Mouse (Mus musculus) forebrain, embryonic 13.5 days (tissue): ENCODE measurements around the gene Slc25a41. TPM values are rescaled to one million over a fixed set of nuclear protein-coding genes. Genes with fewer than 3 reads are reported as not detected.
A peak's percentile ranks its signal among the peaks of the same experiment; 100 is the strongest.

Experiments
- ATAC-seq: fragments of 200-750 bp; cut with Nextera tagmentation; 2 replicates; pipeline ENCODE4 v1.8.0; 2017
- H3K27ac ChIP-seq: fragments of 300-500 bp; sonication (generic); 2 replicates; pipeline ENCODE4 v1.5.1; 2015; ENCODE audit warnings: inconsistent platforms, mild to moderate bottlenecking, moderate library complexity
- H3K27me3 ChIP-seq: fragments of 300-500 bp; sonication (generic); 2 replicates; pipeline ENCODE4 v1.6.1; 2015; ENCODE audit warnings: mild to moderate bottlenecking, inconsistent platforms
- H3K36me3 ChIP-seq: fragments of 300-500 bp; sonication (generic); 2 replicates; pipeline ENCODE4 v1.6.1; 2015; ENCODE audit warnings: mild to moderate bottlenecking, inconsistent platforms; ENCODE audit not compliant: poor library complexity, severe bottlenecking
- H3K4me1 ChIP-seq: fragments of 300-500 bp; sonication (generic); 2 replicates; pipeline ENCODE4 v1.6.1; 2015; ENCODE audit warnings: inconsistent platforms
- H3K4me2 ChIP-seq: fragments of 300-500 bp; sonication (generic); 2 replicates; pipeline ENCODE4 v1.6.1; 2015; ENCODE audit warnings: inconsistent platforms, mild to moderate bottlenecking, moderate library complexity
- H3K4me3 ChIP-seq: fragments of 300-500 bp; sonication (generic); 2 replicates; pipeline ENCODE4 v1.5.1; 2015; ENCODE audit warnings: mild to moderate bottlenecking, inconsistent platforms
- H3K9ac ChIP-seq: fragments of 300-500 bp; sonication (generic); 2 replicates; pipeline ENCODE4 v1.6.1; 2015; ENCODE audit warnings: mild to moderate bottlenecking, inconsistent platforms
- H3K9me3 ChIP-seq: fragments of 300-500 bp; sonication (generic); replicated peaks from 2 replicates; pipeline ENCODE4 v1.6.1; 2016; ENCODE audit warnings: inconsistent platforms
- WGBS: fragments of 180-500 bp; shearing (Covaris S2); methylation state at CpG from one replicate; pipeline ENCODE4 v1.1.7; 2015; 5-methylcytosine and 5-hydroxymethylcytosine counted together
- polyA plus RNA-seq: library from polyadenylated mRNA; unstranded; fragments of >200 nt; fragmentation: Nextera tagmentation; extraction: Ambion mirVana; gene quantifications from 2 replicates; pipeline ENCODE4 v1.2.1, GENCODE M21; 2015

Slc25a41 gene
- polyA plus RNA-seq, 1 experiment from 2014 or later, result not detected

- H3K27me3 ChIP-seq, result no peaks in the 10 kb centered on the region
- no peak overlapping the region for H3K9ac ChIP-seq
- no peak overlapping the region for H3K4me2 ChIP-seq
- 90% methylated on average over 13 of the region's 13 CpGs for WGBS
- H3K27ac ChIP-seq, result no peak overlapping the region
- peaks cover 19% of the 10 kb centered on the region for H3K4me1 ChIP-seq
- H3K36me3 ChIP-seq, result peaks cover 70% of the 10 kb centered on the region
- ATAC-seq, result no peak
- no peaks in the 10 kb centered on the region for H3K9me3 ChIP-seq
- H3K4me3 ChIP-seq, result no peak overlapping the region
Observed at GRCm38 (mm10) chr17:57007137-57007905, 34.1 kb downstream of the Slc25a41 start.

DNA sequence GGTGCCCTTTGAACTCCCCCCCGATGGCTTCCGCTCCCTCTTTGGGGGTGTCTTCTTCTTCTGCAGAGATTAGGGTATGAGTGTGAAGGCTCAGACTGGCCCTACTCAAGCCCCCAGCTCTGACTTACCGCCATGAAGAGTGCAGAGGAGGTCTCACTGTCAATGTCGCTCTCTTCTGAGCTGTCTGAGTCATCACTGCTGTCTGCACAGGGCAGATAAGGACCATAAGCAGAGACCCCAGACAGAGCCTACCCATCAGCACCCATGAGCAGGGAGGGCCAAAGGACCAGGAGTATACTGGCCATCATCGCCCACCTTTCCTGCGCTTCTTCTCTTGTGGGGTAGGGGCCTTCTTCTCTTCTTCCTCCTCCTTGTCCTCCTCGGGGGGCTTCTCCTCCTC, 37.5 kb downstream of the Slc25a41 start:
- Histone ChIP-seq H3K9me3 (no peaks in the 10 kb centered on the region), H3K27me3 (no peaks in the 10 kb centered on the region), H3K36me3 (peaks cover 82% of the 10 kb centered on the region), H3K4me3 (no peak overlapping the region), H3K27ac (no peak overlapping the region), H3K9ac (no peak overlapping the region), H3K4me2 (no peak overlapping the region), H3K4me1 (no peaks in the 10 kb centered on the region)
- WGBS, result 95% methylated on average over 7 of the region's 7 CpGs
- ATAC-seq, result no peak

DNA sequence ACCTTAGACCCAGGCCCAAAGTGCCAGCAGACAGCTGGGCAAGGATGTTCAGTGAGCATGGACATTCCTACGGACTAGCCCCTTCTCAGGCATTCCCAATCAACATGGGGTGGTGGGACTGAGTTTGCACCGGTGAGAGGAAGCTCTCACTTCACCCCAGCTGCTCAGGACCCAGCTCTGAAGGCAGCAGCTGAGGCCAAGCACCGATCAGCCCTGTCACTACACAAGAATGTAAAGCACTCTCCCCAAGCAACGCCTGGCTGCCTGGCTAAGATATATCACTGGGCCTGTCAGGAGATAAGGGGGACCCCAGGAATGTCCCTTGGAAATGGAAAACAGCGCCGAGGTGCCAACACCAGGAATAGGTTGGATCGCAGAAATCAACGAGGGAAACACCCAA, 40.2 kb downstream of the Slc25a41 start:
- Histone ChIP-seq H3K27ac (no peak overlapping the region), H3K27me3 (no peaks in the 10 kb centered on the region), H3K4me2 (no peak overlapping the region), H3K9ac (no peak overlapping the region), H3K4me1 (peaks cover 6% of the 10 kb centered on the region), H3K36me3 (peaks cover 61% of the 10 kb centered on the region), H3K9me3 (no peaks in the 10 kb centered on the region), H3K4me3 (no peak overlapping the region)
- no peak for ATAC-seq
- WGBS, result 81% methylated on average over 8 of the region's 8 CpGs

DNA sequence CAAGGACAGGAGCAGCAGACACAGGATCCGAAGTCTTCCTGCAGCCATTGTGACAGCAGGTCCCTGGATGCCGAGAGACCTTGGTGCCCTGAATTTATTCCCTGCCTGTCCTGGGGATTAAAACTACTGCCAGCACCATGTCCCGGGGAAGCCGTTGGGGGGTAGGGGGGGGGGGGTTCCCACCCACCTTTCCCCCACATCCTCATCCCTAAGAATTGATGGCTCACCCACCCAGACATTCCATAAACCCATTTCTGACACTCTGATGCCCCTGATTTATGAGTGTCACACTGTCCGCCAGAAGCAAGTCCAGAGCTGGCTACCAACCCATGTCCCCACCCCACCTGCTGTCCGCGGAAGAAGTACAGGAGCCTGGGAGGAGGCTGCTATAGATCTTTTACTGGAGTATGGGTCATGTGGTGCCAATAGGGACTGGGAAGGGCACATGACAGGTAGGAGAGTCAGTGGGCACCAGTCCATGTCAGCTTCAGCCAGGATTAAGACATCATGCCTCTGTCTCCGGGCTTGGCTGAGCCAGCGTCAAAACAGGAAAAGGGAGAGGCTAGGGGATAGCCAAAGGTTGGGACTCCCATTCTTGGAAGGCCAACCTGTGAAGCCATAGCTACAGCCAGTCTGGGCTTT, 41.4 kb downstream of the Slc25a41 start, which contains the start of gene Pspn:
Gene Pspn (minus strand): TSS at position 51 of the 642 bp plus-strand sequence.
- no peak within 1 kb of the TSS for H3K4me2 ChIP-seq

DNA sequence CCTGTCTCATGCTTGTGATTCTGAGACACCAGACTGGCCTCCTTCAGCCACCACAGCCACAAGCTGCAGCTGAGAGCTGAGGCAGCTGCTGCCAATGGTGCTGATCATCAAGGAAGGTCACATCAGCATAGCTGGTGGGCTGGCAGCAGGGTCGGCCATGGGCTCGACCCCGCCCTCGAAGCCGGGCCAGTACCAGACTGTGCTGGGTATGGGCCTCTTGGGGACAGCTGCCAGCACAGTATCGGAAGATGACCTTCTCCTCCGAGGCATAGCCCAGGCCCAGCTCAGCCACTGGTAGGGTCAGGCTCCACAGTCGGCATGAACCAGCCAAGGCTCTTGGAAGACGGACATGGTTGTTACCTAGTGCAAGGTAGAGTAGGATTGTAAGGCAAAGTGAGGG, 42.0 kb downstream of the Slc25a41 start:
- WGBS, result 93% methylated on average over 9 of the region's 9 CpGs
- Histone ChIP-seq H3K27ac (no peak overlapping the region), H3K36me3 (peaks cover 61% of the 10 kb centered on the region), H3K9me3 (no peaks in the 10 kb centered on the region), H3K4me1 (peaks cover 6% of the 10 kb centered on the region), H3K9ac (no peak overlapping the region), H3K4me3 (no peak overlapping the region), H3K27me3 (no peaks in the 10 kb centered on the region), H3K4me2 (no peak overlapping the region)
- ATAC-seq, result no peak

More for the DNA sequence above, 41.4 kb downstream of the Slc25a41 start, which contains the start of gene Pspn:
- ATAC-seq, result no peak
- no peak within 1 kb of the TSS for H3K9ac ChIP-seq
- WGBS, result 90% methylated on average over 9 of the region's 9 CpGs
- H3K36me3 ChIP-seq, result peaks cover 61% of the 10 kb centered on the region
- H3K27me3 ChIP-seq, result no peaks in the 10 kb centered on the region
- no peak within 1 kb of the TSS for H3K27ac ChIP-seq
- peaks cover 6% of the 10 kb centered on the region for H3K4me1 ChIP-seq
- H3K4me3 ChIP-seq, result no peak within 1 kb of the TSS
- H3K9me3 ChIP-seq, result no peaks in the 10 kb centered on the region

DNA sequence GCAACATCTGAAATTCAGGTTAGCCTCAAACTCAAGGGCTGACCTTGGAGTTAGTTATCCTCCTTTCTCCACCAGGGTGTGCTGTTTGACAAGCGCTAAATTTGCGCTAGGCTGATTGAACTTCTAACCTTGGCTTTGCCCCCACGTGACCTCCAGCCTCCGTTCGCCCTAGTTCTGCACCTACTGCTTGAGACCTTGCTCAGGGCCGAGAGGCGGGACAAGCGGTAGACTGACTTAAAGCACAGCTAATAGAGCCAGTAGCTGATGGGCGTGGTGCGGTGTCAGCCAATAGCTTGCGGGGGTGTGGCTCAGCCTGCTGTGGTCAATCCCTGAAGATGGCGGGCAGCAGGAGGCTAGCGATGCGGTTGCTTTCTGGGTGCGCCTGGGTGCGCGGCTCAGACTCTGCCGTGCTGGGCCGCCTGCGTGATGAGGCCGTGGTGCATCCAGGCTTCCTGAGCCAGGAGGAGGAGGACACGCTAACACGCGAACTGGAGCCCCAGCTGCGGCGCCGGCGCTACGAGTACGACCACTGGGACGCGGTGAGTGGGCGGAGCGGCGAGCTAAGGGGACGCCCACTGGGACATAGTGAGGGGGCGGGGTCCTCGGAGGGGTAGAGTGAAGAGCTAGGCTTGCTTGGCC, 44.3 kb downstream of the Slc25a41 start, which contains the start of gene Alkbh7:
Gene Alkbh7 (plus strand): TSS at position 311 of the 639 bp plus-strand sequence.
- Histone ChIP-seq H3K4me1 (peaks cover 6% of the 10 kb centered on the region), H3K27ac (peak within 1 kb of the TSS; percentile 73), H3K4me3 (peak within 1 kb of the TSS; percentile 73), H3K9ac (peak within 1 kb of the TSS; percentile 75), H3K9me3 (no peaks in the 10 kb centered on the region), H3K36me3 (peaks cover 61% of the 10 kb centered on the region), H3K27me3 (no peaks in the 10 kb centered on the region), H3K4me2 (peak within 1 kb of the TSS; percentile 63)
- under 1% methylated on average over 38 of the region's 38 CpGs for WGBS
- ATAC-seq, result peak; percentile 98

DNA sequence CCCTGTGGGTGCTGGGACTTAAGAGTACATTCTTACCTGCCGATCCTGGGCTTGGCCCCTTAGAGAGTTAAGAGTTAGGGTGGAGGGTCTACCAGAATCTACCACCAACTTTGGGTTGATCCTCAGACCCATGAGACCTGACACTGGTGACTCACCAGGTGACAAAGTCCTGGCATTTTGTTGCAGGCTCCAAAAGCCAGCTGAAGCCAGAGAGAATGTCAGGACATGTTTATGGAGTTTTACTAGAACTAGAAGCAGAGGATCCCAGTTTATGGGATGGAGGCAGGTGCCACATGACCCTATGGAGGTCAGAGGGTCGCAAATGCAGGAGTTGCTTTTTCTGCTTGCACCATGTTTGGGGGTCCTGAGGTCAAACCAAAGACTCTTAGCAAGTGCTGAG, 44.9 kb downstream of the Slc25a41 start:
- 85% methylated on average over 2 of the region's 2 CpGs for WGBS
- peak overlapping the region; percentile 63; the same call in 1 of the 2 replicates for H3K4me2 ChIP-seq
- H3K4me1 ChIP-seq, result peaks cover 6% of the 10 kb centered on the region
- H3K4me3 ChIP-seq, result peak overlapping the region; percentile 73
- no peak overlapping the region for H3K27ac ChIP-seq
- H3K27me3 ChIP-seq, result no peaks in the 10 kb centered on the region
- ATAC-seq, result 0 out of 2 replicates have a peak, but pooled peaks have one; percentile 0
- H3K36me3 ChIP-seq, result peaks cover 62% of the 10 kb centered on the region
- no peak overlapping the region for H3K9ac ChIP-seq
- H3K9me3 ChIP-seq, result no peaks in the 10 kb centered on the region

DNA sequence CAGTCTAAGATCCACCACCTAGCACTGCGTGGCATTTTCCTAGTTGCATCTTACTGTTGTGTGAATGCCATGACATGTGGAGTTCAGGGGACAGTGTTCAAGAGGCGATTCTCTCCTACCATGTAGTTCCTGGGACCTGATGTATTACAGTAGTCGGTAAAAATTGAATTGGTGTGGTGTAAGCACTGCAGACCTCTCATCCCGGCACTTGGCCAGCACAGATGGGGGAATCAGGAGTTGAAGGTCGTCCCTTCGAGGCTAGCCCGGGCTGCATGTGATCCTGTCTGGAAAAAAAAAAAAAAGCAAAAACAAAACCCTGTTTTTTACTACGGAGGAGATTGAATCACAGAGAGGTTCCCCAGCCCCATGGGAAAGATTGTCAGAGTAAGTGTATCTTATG, 46.4 kb downstream of the Slc25a41 start:
- Histone ChIP-seq H3K9me3 (no peaks in the 10 kb centered on the region), H3K27ac (no peak overlapping the region), H3K4me2 (no peak overlapping the region), H3K9ac (no peak overlapping the region), H3K36me3 (peaks cover 58% of the 10 kb centered on the region), H3K27me3 (no peaks in the 10 kb centered on the region), H3K4me1 (peaks cover 14% of the 10 kb centered on the region), H3K4me3 (no peak overlapping the region)
- WGBS, result 89% methylated on average over 8 of the region's 8 CpGs
- ATAC-seq, result no peak

- Histone ChIP-seq H3K4me3 (peak overlapping the region; percentile 66), H3K9me3 (no peaks in the 10 kb centered on the region), H3K36me3 (peaks cover 39% of the 10 kb centered on the region), H3K4me1 (peaks cover 8% of the 10 kb centered on the region), H3K27me3 (no peaks in the 10 kb centered on the region), H3K9ac (peak overlapping the region; percentile 78), H3K27ac (no peak overlapping the region), H3K4me2 (peak overlapping the region; percentile 72)
- WGBS, result 82% methylated on average over 2 of the region's 2 CpGs
- ATAC-seq, result no peak
Observed at GRCm38 (mm10) chr17:56990966-56991365, 50.5 kb downstream of the Slc25a41 start.

GRCm38 (mm10) chr17:56990115-56990746, 51.2 kb downstream of the Slc25a41 start, which contains the start of gene Clpp:
Gene Clpp (plus strand): TSS chr17:56990305.
- Histone ChIP-seq H3K4me3 (peak within 1 kb of the TSS; percentile 66), H3K27ac (peak within 1 kb of the TSS; percentile 52), H3K4me2 (peak within 1 kb of the TSS; percentile 72), H3K36me3 (peaks cover 31% of the 10 kb centered on the region), H3K27me3 (no peaks in the 10 kb centered on the region), H3K9ac (peak within 1 kb of the TSS; percentile 78), H3K4me1 (peaks cover 8% of the 10 kb centered on the region), H3K9me3 (no peaks in the 10 kb centered on the region)
- WGBS, result under 1% methylated on average over 52 of the region's 52 CpGs
- ATAC-seq, result peak; percentile 98

GRCm38 (mm10) chr17:56989467-56990114, 51.9 kb downstream of the Slc25a41 start:
- WGBS, result 3% methylated on average over 25 of the region's 25 CpGs
- Histone ChIP-seq H3K4me3 (peak overlapping the region; percentile 66), H3K9me3 (no peaks in the 10 kb centered on the region), H3K27me3 (no peaks in the 10 kb centered on the region), H3K4me2 (peak overlapping the region; percentile 72), H3K36me3 (peaks cover 25% of the 10 kb centered on the region), H3K27ac (peak overlapping the region; percentile 52), H3K9ac (peak overlapping the region; percentile 78), H3K4me1 (peaks cover 8% of the 10 kb centered on the region)
- ATAC-seq, result peak; percentile 92
